Mouse (Mus musculus): Measurements from ENCODE around the gene Adgrl2. TPM values are rescaled to one million over a fixed set of nuclear protein-coding genes. Genes with fewer than 3 reads are reported as not detected.
A peak's percentile ranks its signal among the peaks of the same experiment; 100 is the strongest.

Gene Adgrl2
- total and polyA plus RNA-seq, 3 experiments = 29.5 to 55.2 (median 52.3) TPM

DNA sequence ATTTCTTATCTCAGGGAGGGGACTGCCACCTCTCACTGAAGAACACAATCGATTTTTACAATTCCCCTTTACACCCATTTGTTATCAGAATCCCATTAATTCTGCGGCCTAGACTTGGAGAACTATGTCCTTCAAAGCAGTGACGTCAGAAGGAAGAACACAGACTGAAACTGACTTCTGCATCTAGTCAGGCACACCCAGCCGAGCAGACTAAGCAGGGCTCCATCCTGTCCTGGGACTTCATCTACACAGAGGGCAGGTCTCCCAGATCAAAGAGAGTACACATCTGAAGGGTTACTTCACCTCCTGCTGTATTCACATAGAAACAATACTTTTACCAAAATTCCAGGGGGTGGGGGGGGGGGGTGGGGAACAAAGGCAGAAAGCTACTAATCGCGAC, 90.9 kb downstream of the Adgrl2 start:
- no peaks in the 10 kb centered on the region for H3K27me3 ChIP-seq (ENCODE audit: control insufficient read depth, insufficient read depth, low read length)
- H3K36me3 ChIP-seq (ENCODE audit: control insufficient read depth, insufficient read depth, low read length) = peaks cover 20% of the 10 kb centered on the region
- peak overlapping the region; percentile 59 for H3K27ac ChIP-seq
- intact Hi-C loops (cut with DNase I) = no loop called here
- peaks cover 29% of the 10 kb centered on the region for H3K4me1 ChIP-seq (ENCODE audit: control insufficient read depth, insufficient read depth, low read length)
- TF ChIP-seq POLR2A (IDR thresholded peaks at IDR 0.05; ENCODE audit: insufficient read depth, low read depth, low read length) (no peak), CTCF (IDR thresholded peaks at IDR 0.05) (no peak), EP300 (IDR thresholded peaks at IDR 0.05; ENCODE audit: insufficient read depth, low read depth, low read length) (no peak)
- peaks cover 8% of the 10 kb centered on the region for H3K79me2 ChIP-seq (replicated peaks; ENCODE audit: control insufficient read depth, insufficient read depth, low read length)
- H3K9ac ChIP-seq (ENCODE audit: low read depth, low read length) = no peak overlapping the region
- 40% methylated on average over 6 of the region's 6 CpGs for WGBS
- no peak for DNase-seq
- H3K4me3 ChIP-seq = no peak overlapping the region

DNA sequence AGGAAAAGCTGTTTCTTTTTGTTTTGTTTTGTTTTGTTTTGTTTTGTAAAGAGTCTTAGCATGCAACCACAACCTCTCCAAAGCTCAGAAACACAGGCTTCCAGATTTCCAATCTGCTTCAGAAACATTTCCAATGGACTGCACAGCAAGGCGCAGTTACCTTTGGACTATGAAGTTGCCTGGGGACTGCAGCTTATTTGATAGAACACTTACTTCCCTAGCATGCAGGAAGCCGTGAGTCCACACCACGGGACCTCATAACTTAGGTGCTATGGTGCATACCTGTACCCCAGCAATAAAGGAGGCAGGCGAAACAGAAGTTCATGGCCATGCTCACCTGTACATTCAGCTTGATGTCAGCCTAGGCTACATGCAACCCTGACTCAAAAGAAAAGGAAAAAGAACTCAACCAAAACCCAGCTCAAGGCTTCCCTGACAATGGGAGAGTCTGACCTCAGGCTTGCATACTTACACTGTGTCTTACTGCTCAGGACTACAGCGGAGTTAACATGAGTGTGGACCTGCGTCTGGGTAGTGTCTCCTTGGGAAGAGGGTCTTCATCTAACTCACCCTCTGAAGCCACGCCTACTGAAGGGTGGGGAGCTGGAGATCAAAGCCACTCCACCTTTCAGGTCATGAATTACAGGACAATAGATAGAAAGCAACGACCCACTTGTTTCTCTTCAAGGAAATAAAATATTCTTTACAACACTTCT, 91.7 kb downstream of the Adgrl2 start:
- Histone ChIP-seq H3K4me3 (no peak overlapping the region), H3K36me3 (ENCODE audit: control insufficient read depth, insufficient read depth, low read length) (peaks cover 23% of the 10 kb centered on the region), H3K27ac (peak overlapping the region; percentile 59), H3K79me2 (replicated peaks; ENCODE audit: control insufficient read depth, insufficient read depth, low read length) (peaks cover 9% of the 10 kb centered on the region), H3K4me1 (ENCODE audit: control insufficient read depth, insufficient read depth, low read length) (peaks cover 30% of the 10 kb centered on the region), H3K27me3 (ENCODE audit: control insufficient read depth, insufficient read depth, low read length) (no peaks in the 10 kb centered on the region), H3K9ac (ENCODE audit: low read depth, low read length) (no peak overlapping the region)
- intact Hi-C loops (cut with DNase I) = no loop called here
- TF ChIP-seq EP300 (IDR thresholded peaks at IDR 0.05; ENCODE audit: insufficient read depth, low read depth, low read length) = no peak
- no peak for TF ChIP-seq POLR2A (IDR thresholded peaks at IDR 0.05; ENCODE audit: insufficient read depth, low read depth, low read length)
- TF ChIP-seq CTCF (IDR thresholded peaks at IDR 0.05) = no peak
- 74% methylated on average over 8 of the region's 8 CpGs for WGBS
- DNase-seq = no peak

DNA sequence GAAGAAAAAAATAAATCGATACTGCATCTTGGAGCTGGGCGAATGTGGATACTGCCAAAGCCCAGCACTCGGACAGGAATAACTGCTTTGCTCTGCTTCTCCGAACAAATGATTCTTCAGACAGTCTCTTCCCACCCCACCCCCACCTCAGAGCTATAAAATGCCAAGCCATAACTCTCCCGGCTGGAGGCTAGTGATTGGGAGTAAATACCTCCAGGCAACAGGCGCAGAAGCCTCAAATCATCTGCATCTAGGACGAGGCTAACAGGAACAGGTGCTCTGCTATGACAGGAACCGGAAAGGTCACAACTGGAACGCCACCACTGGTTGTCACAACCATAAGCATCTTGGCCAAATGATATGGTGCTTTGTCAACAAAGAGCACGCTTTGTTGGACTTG, 94.1 kb downstream of the Adgrl2 start:
- Histone ChIP-seq H3K4me1 (ENCODE audit: control insufficient read depth, insufficient read depth, low read length) (peaks cover 31% of the 10 kb centered on the region), H3K9ac (ENCODE audit: low read depth, low read length) (no peak overlapping the region), H3K27ac (no peak overlapping the region), H3K36me3 (ENCODE audit: control insufficient read depth, insufficient read depth, low read length) (peaks cover 21% of the 10 kb centered on the region), H3K4me3 (no peak overlapping the region), H3K27me3 (ENCODE audit: control insufficient read depth, insufficient read depth, low read length) (no peaks in the 10 kb centered on the region), H3K79me2 (replicated peaks; ENCODE audit: control insufficient read depth, insufficient read depth, low read length) (peaks cover 8% of the 10 kb centered on the region)
- TF ChIP-seq EP300 (IDR thresholded peaks at IDR 0.05; ENCODE audit: insufficient read depth, low read depth, low read length) = no peak
- no peak for TF ChIP-seq CTCF (IDR thresholded peaks at IDR 0.05)
- TF ChIP-seq POLR2A (IDR thresholded peaks at IDR 0.05; ENCODE audit: insufficient read depth, low read depth, low read length) = no peak
- no peak for DNase-seq
- intact Hi-C loops (cut with DNase I) = no loop called here
- WGBS = 56% methylated on average over 10 of the region's 10 CpGs

DNA sequence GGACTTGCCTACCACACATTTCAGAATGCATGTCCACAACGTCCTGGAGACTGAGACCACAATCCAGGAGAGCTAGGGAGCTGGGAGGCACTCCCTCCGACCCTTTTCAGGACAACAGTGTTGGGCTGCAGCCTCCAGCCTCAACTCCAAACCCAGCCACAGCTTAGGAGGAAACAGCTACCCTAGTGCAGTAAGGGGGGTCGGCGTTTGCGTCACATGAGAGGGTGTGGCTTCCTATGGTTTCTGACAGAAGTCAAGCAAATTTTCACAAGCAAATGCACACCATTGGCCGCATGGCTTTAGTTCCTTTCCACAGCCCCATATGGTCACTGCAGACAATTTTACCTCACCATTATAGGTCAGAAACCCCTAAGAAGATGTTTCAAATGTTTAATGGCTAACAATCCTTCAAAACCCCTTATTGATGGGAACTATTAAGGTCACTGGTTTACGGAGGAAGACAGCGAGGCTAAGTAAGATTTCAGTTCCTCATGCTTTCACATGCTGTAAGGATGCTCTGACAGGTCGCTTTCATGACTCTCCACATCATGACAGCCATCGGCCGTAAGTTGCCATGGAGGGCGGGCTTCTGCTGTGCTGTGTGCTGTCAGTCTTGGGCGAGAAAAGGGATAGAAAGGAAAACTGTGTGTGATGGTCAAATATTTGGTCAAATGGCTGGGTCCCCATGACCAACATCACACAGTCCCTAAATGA, 94.8 kb downstream of the Adgrl2 start:
- H3K36me3 ChIP-seq (ENCODE audit: control insufficient read depth, insufficient read depth, low read length) = peaks cover 16% of the 10 kb centered on the region
- intact Hi-C loops (cut with DNase I) = no loop called here
- 0 out of 2 replicates have a peak overlapping the region, but pooled peaks have one; percentile 4 for H3K9ac ChIP-seq (ENCODE audit: low read depth, low read length)
- peak; percentile 26 to 44 for DNase-seq
- peak overlapping the region; percentile 65 for H3K27ac ChIP-seq
- no peaks in the 10 kb centered on the region for H3K27me3 ChIP-seq (ENCODE audit: control insufficient read depth, insufficient read depth, low read length)
- WGBS = 69% methylated on average over 13 of the region's 13 CpGs
- peaks cover 8% of the 10 kb centered on the region for H3K79me2 ChIP-seq (replicated peaks; ENCODE audit: control insufficient read depth, insufficient read depth, low read length)
- peaks cover 29% of the 10 kb centered on the region for H3K4me1 ChIP-seq (ENCODE audit: control insufficient read depth, insufficient read depth, low read length)
- H3K4me3 ChIP-seq = no peak overlapping the region; the same call in 1 of the 2 replicates
- no peak for TF ChIP-seq EP300 (IDR thresholded peaks at IDR 0.05; ENCODE audit: insufficient read depth, low read depth, low read length)
- TF ChIP-seq POLR2A (IDR thresholded peaks at IDR 0.05; ENCODE audit: insufficient read depth, low read depth, low read length) = no peak
- no peak for TF ChIP-seq CTCF (IDR thresholded peaks at IDR 0.05)

DNA sequence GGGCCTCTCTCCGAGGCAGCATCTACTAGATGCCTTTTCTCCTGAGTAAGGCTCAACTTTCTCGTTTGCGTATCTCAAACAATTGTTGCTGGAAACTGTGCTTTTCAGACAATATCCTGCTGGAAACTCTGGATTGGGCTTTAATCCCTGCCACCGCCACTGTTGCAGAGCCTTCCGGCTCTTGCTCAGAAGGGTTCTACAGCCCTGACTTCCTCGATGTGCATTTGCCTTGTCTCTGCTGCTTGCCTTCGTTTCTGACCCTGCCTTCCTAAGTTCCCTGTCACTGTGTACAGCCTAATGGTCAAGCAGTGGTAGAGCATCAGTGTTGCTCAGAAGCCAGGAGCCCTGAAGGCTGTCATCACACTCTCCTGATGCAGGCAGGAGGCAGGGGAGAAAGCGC, 95.5 kb downstream of the Adgrl2 start:
- intact Hi-C loops (cut with DNase I) = no loop called here
- H3K27ac ChIP-seq = peak overlapping the region; percentile 65
- H3K4me1 ChIP-seq (ENCODE audit: control insufficient read depth, insufficient read depth, low read length) = peaks cover 26% of the 10 kb centered on the region
- H3K9ac ChIP-seq (ENCODE audit: low read depth, low read length) = no peak overlapping the region
- no peak for DNase-seq
- peaks cover 14% of the 10 kb centered on the region for H3K36me3 ChIP-seq (ENCODE audit: control insufficient read depth, insufficient read depth, low read length)
- 48% methylated on average over 8 of the region's 8 CpGs for WGBS
- H3K79me2 ChIP-seq (replicated peaks; ENCODE audit: control insufficient read depth, insufficient read depth, low read length) = peaks cover 9% of the 10 kb centered on the region; the same call in 1 of the 2 replicates
- no peak for TF ChIP-seq CTCF (IDR thresholded peaks at IDR 0.05)
- TF ChIP-seq POLR2A (IDR thresholded peaks at IDR 0.05; ENCODE audit: insufficient read depth, low read depth, low read length) = no peak
- TF ChIP-seq EP300 (IDR thresholded peaks at IDR 0.05; ENCODE audit: insufficient read depth, low read depth, low read length) = no peak
- H3K4me3 ChIP-seq = no peak overlapping the region; the same call in 1 of the 2 replicates
- no peaks in the 10 kb centered on the region for H3K27me3 ChIP-seq (ENCODE audit: control insufficient read depth, insufficient read depth, low read length)

DNA sequence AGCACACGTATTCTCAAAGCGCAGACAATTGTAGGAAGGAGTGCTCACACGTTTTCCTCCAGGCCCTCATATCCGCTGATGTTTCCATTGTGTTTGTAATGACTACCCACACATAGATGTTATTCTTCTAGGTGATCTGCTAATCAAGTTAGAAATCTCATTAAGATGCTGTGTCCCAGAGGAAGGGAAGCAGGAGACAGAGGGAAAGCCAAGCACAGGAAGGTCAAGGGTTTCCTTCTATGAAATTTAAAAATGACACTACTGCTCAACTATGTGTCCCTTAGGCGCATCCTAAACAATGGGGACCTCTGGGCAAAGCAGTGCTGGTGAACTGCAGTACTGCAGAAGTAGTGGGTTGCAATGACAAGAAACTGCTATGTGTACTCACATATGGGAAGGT, 102.5 kb downstream of the Adgrl2 start:
- Histone ChIP-seq H3K27ac (peak overlapping the region; percentile 51; the same call in 1 of the 2 replicates), H3K4me3 (no peak overlapping the region), H3K9ac (ENCODE audit: low read depth, low read length) (no peak overlapping the region), H3K27me3 (ENCODE audit: control insufficient read depth, insufficient read depth, low read length) (no peaks in the 10 kb centered on the region), H3K79me2 (replicated peaks; ENCODE audit: control insufficient read depth, insufficient read depth, low read length) (peaks cover 2% of the 10 kb centered on the region), H3K36me3 (ENCODE audit: control insufficient read depth, insufficient read depth, low read length) (peaks cover 27% of the 10 kb centered on the region), H3K4me1 (ENCODE audit: control insufficient read depth, insufficient read depth, low read length) (peaks cover 25% of the 10 kb centered on the region)
- intact Hi-C loops (cut with DNase I) = loop anchor here (5.0 kb wide), 2 partner anchors 459 to 546 kb away; no protein-coding TSS in a partner anchor
- no peak for DNase-seq
- 52% methylated on average over 5 of the region's 5 CpGs for WGBS
- TF ChIP-seq CTCF (IDR thresholded peaks at IDR 0.05) = peak; percentile 49
- TF ChIP-seq EP300 (IDR thresholded peaks at IDR 0.05; ENCODE audit: insufficient read depth, low read depth, low read length) = no peak
